Mouse (Mus musculus) liver, adult (tissue): Measurements from ENCODE around the gene Ifi35.
A peak's percentile ranks its signal among the peaks of the same experiment; 100 is the strongest.

Source experiments
- GATA4 ChIP-seq: IDR thresholded peaks from 2 replicates; pipeline ENCODE4 v1.6.1; 2014; ENCODE audit warnings: mild to moderate bottlenecking, low read length; ENCODE audit not compliant: insufficient replicate concordance

Ifi35 gene

DNA sequence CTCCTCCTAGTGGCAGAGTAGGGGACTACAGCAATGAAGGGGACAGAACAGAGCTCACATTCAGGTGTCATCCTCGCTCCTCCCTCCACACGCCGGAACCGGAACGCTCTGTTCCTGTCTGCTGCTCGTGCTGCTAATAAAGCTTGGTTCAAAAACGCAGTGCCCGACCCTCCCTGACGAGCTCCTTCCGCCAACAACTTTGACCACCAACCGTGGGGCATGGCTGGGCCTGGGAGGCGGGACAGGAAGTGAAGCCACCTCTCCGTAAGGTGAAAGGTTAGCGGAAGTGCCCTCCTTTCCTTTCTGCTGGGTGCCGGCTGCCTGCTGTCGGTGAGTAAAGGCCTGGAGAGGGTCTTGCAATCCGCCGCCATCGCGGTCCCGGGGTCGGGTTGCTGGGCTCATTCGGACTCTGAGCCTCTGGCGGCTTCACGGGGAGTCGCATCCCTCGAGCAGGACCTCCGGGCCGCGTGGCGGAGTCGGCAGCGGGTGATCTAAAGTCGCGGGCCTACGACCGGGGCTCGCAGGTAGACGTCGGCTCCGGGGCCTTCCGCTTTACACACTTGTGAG, 6.0 kb upstream of the Ifi35 start, which contains the start of gene Rpl27:
Gene Rpl27, plus strand, starts transcription at position 172 of the 567 bp plus-strand sequence.
- peak; percentile 44; the same call in 1 of the 2 replicates for TF ChIP-seq GATA4

DNA sequence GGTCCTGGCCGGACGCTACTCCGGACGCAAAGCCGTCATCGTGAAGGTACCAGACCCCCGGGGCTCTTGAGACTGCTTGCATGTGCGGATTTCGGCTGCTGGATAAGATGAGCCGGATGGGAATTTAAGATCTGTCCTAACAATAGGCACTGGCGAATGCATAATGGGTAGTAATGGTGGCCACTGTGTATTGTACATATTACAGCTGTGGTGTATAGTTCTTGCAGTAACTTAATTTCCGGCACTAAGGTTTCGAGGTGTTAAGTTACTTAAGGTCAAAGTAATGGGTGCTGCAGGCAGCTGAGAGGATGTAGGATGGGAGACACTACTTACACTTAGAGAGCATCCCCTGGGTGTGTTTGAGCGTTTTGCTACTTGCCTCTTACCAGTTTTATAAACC, 5.4 kb upstream of the Ifi35 start:
- TF ChIP-seq GATA4 = no peak

DNA sequence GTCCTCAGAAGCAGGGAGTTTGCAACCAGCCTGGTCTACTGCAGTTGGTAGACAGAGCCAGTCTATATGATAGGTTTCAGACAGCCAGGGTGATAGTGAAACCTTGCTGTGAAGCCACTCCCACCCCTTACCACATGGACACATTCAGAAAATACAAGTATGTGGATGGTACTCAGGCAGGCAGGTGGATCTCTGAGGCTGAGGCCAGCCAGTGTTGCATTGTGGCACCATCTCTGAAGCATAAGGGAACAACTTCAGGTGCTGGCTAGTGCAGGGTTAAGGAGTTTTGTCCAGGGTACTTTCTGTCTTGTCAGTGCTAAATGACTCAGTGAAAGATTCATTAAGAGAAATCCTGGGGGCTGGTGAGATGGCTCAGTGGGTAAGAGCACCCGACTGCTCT, 1.9 kb upstream of the Ifi35 start:
- TF ChIP-seq GATA4 = no peak

DNA sequence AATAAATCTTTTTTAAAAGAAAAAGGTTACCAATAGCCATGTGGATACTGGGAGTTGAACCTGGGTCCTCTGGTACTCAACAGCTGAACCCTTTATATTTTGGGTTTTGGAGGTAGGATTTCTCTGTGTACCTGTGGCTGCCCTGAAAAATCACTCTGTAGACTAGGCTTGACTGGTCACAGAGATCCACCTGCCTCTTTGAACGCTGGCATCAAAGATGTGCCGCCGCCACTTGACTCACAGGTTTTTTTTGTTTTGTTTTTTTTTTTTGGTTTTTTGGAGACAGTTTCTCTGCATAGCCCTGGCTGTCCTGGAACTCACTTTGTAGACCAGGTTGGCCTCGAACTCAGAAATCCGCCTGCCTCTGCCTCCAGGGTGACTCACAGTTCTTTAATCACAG, 421 bp upstream of the Ifi35 start:
- TF ChIP-seq GATA4 = no peak

DNA sequence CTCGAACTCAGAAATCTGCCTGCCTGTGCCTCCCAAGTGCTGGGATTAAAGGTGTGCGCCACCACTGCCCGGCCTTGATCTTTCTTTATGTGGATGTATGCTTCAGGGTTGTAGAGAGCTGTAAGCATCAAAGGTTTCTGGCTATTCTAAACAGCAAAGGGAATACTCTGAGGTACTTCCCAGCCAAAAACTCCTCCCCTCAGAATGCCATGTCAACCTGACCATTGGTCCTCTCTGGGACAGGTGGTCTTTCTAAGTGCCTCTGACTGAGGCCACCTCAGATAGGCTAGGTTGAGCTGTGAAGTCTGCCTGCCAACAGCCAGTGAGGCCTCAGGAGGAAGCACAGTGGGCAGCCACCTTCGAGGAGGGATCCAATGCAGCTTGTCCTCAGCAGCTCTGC, 692 bp downstream of the Ifi35 start:
- TF ChIP-seq GATA4 = no peak

DNA sequence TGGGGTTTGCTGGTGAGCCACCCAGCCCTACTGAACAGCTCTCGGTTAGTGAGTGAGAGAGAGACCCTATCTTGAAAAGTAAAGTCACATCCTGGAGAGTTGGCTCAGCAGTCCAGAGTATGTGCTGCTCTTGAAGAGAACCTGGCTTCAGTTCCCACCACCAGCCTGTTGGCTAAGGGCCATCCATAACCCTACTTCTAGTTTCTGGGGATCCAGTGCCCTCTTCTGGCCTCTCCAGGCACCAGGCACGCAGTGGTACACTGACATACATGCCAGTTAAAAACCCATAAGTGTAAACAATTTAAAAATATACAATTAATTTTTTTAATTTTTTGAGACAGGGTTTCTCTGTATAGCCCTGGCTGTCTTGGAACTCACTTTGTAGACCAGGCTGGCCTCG, 2.2 kb downstream of the Ifi35 start:
- TF ChIP-seq GATA4 = no peak

DNA sequence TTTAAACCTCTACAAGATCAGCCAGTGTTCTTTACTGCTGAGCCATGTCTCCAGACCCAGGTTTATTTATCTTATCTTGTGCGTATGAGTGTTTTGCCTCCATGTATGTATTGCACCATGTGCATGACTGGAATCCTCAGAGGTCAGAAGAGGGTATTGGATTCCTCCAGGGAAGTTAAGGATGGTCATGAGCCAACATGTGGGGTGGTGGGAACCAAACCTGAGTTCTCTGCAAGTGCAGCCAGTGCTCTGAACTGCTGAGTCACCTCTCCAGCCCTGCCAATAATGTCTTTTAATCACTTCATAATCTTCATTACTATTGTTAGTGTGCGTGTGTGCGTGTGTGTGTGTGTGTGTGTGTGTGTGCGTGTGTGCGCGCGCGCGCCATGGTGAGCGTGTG, 3.3 kb downstream of the Ifi35 start:
- TF ChIP-seq GATA4 = no peak

DNA sequence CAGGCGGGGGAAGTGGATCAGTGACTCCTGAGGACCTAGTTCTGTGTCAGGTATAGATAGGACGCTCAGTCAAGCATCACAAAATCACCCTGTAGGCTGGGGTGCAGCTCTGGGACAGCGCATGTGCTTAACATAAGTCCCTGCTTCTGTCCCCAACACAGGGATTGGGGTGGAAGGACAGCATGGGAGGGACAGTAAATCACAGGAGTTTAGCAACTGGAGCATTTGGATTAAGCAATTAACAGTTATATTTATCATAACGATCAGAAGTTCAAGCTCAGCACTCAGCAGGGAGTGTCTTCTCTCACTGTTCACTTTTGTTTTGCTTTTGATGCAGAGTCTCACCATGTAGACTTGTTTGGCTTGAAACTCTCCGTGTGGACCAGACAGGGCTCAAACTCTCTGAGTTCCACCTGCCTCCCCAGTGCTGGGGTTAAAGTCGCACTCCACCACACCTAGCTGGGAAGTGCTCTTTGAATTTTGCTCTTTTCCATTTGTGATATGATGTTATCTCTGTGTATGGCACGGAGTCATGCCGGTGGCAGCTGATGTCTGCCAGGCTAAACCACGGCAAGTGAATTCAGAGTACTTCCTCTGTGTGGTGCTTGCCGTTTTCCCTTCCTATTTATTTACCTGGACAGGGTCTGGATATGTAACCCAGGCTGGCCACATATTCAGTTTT, 4.0 kb downstream of the Ifi35 start:
- TF ChIP-seq GATA4 = peak; percentile 21; the same call in 1 of the 2 replicates

DNA sequence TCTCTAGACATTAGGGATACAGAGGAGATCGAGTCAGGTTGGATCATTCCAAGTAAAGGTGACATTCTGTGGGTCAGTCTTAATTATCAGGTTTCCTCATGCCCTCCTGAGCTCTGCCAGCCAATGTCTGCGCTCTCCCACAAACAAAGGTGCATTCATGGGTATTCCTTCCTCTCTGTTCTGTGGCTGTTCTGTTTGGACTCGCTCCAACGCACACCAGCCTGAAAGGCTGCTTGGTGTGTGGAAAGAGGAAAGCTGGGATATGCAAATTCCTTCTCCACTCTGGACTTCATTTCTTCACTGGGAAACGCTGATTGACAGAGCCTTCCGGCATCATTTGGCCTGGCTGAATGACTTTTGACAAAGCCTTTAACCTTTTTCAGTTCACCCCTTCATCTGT, 6.5 kb downstream of the Ifi35 start:
- TF ChIP-seq GATA4 = no peak

DNA sequence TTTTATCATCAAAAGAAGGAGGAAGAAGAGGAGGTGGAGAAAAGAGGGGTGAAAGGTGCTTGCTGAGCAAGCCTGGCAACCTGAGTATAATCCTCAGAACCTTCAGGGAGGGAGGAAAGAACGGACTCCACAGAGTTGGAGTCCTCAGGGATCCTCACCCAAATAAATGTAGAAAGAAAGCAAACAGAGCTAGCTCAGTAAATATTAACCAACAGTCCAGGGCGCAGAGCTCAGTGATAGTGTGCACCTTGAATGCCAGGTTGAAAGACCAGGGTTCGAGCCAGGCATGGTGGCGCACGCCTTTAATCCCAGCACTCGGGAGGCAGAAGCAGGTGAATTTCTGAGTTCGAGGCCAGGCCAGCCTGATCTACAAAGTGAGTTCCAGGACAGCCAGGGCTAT, 7.4 kb downstream of the Ifi35 start:
- no peak for TF ChIP-seq GATA4

DNA sequence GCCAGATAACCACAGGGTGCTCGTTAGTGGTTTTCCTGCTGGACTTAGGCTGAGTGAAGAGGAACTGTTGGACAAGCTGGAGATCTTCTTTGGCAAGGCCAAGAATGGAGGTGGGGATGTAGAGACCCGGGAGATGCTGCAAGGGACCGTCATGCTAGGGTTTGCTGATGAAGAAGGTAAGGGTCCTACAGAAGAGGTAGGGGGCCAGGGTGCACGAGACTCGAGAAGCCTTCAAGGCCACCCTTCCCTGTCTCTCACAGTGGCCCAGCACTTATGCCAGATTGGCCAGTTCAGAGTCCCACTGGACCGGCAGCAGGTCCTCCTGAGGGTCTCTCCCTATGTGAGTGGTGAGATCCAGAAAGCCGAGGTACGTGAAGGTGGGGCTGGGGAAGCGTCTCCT, 9.4 kb downstream of the Ifi35 start:
- no peak for TF ChIP-seq GATA4

DNA sequence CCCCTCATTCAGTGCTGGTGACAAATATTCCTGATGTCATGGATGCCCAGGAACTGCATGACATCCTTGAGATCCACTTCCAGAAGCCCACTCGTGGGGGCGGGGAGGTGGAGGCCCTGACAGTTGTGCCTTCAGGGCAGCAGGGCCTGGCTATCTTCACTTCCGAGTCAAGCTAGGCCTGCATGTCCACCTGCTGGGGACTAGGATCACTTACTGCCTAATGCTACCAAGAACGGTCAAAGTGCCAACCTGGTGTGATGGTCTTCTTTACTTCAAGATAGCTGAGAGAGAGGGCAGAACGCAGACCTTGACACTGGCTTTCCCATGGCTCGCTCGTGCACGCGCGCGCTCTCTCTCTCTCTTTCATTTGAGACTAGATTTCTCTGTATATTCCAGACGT, 10.0 kb downstream of the Ifi35 start:
- no peak for TF ChIP-seq GATA4

DNA sequence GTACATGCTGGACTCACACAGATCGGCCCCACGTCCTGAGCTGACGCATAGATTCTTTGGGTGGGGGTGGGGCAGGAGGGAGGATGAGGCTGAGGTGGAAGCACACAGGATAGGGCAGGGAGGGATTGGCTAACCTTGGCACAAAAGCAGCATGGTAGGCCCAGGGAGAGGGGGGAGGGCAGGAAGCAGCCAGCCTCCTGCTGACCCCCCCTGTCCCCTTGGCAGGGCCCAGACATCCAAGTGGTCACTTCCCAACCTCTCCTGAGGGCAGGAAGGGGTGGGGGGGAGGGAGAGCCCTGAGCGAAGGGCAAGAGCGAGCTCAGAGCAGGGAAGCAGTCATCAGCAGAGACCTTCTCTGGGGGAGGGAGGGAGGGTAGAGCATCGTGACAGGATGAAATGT, 11.5 kb downstream of the Ifi35 start:
- TF ChIP-seq GATA4 = no peak

DNA sequence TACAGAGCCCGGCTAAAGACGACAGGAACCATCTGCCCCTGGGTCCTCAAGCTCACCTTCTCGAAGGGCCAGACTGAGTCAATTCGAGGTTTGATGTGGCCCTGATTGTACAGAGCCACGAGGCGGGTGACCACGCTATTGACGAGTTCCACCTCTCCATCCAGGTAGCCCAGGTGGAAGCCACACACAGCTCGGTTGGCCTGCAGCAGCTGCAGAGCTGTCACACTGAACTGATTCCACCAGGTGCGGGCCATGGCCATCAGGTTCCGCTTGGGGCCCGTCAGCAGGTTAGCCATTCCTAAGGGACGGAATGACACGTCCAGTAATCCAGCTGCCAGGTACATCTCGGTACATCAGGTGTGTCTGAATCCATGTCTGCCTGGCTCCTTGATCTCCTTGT, 12.1 kb downstream of the Ifi35 start:
- TF ChIP-seq GATA4 = no peak

DNA sequence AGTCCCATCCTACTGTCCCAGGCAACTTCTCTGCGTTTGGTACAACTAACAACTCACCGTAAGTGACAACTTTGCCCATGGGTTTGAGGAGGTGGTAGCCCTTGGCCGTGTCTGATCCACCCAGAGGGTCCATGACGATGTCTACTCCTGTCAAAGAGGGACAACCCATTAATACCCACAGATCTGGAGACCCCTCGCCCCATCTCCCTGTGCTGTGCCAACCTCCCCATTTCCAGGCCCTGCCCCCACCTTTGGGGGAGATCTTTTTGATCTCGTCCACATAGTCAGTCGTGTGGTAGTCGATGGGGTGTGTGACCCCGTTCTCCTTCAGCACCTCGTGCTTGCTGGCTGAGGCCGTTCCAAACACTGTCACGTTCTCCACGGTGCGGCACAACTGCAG, 13.9 kb downstream of the Ifi35 start:
- no peak for TF ChIP-seq GATA4

DNA sequence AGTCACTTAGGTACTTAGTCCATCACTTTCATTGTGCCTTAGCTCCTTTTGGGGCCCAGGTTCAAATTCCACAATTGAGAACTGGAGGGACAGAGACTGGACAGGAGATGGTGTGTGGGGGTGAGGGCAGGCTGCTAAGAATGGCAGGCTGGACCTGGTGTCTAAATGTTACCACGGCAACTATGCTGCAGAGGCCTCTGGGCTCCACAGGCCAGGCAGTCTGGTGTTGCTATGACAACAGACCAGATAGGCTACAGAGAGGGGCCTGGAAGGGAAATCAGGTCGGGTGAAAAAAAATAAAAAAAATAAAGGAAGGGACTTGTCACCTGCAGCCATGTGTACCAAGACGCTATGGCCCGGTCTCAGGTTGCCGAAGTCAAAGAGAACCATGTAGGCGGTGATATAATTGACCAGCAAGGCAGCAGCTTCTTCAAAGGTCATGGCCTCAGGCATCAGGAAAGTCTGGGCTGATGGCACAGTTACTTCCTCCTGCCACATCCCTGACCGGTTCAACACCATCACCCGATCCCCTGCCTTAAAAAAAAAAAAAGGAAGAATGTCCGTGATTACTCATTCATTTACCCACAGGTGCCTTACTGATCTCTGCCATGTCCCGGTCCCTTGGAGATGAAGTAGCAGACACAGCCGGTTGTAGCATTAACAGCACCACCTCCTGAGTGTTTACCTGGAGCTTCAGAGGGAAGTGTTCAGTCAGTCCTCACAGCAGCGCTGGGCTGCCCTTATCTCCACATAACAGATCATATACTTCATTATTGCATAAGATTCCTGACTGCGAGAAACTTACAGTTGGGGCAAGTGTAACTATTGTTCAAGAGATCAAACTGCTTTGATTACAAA, 14.6 kb downstream of the Ifi35 start:
- no peak for TF ChIP-seq GATA4
